Mouse (Mus musculus) cerebellum, postnatal 25 days (tissue): ENCODE results near the gene Ano2.

ENCODE experiments used
- DNase-seq, 2 experiments: peaks; one replicate each; pipeline ENCODE4 v3.0.0; 2021; ENCODE audit warnings: mixed read lengths in 2 of 2

Ano2 gene

DNA sequence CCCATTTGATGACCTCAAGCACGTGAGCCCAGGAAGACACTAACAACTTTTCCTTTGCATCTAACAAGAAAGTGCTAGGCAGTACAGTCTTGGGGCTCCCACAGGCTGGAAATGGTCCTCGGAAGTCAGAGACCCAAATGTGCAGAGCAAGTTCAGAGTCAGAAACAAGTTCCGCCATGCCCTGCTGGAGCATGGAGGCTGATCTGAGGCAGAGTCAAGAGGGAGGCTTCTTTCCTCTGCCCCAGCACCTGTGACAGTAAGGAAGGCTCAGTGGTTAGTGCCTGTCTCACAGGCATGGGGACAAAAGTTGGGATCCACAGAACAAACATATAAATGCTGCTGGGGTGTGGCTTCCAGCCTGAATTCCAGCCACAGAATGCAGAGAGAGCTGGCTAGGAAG lies 390.3 kb downstream of the Ano2 start:
- no peak for DNase-seq

DNA sequence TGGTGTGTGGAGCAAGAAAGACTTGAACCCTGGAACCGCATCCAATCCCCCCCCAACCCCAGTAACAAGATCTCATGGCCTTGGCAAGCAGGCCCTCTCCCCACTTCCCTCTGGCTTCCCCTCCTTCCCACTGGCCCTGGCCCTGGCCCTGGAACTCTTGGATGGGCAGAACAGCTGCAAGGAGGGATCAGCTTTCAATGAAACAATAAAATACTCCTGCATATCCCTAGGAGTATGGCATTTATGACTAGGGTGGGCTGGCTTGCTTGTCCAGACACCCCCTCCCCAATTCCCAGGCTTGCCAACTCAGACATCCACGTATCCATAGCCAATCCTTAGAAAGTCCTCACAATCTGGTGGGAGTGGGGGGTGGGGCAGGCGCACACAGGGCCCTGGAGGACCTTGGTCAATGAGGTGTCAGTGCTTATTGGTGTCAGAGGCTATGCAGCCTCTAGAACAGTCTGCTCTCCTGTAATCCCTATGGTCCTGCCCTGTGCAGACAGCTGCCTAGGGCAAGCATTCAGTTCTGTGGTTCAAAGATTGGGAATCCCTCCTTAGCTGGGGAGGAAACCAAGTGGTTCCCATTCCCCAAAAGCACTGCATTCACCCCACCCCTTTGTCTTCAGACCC lies 396.2 kb downstream of the Ano2 start:
- no peak for DNase-seq

DNA sequence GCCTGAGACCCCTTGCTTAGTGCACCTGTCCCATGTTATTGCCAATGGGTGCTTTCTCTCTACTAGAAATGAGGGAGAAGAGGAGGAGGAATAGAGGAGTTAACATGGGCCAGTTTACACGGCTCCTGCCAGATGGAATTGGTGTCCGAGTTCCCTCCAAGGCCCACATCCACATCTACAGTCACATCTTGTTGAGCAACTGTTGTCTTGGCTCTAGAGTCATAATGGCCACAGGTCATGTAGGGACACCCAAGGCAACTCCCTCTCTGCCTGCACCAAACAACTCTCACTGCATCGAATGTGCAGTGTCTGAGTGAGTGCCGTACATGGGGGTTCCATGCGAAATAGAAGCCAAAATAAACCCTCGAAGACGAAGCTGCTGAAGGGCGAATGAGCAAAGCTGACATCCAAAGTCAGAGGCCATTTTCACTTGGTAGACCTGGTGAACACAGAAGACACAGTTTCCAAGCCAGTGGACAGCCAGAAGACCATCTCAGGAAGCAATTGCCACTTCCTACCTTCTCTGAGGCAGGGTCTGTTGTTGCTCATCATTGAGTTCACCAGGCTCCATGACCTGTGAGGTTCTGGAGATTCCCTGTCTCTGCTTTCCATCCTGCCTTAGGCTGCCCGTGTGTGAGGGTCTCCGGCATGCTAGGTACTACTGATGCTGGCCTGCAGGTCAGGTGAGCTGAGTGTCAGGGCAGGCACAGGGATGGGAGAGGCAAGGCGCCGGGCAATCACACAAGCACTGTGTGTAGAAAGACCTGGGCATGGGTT lies 398.5 kb downstream of the Ano2 start:
- no peak for DNase-seq
